Mouse (Mus musculus) kidney, adult 10 weeks (tissue): ENCODE results near the gene Nkx1-1. TPM values are rescaled to one million over a fixed set of nuclear protein-coding genes. Genes with fewer than 3 reads are reported as not detected.

Experiments used
- polyA plus RNA-seq: library from polyadenylated mRNA; stranded (reverse); fragments of 350-450 nt; fragmentation: Illumina TruSeq; extraction: RNeasy Lipid Tissue Mini Kit (QIAGEN cat#74804); gene quantifications from one replicate; pipeline ENCODE4 v1.2.3, GENCODE M21; 2014; ENCODE audit warnings: low read depth, low replicate concordance

The Nkx1-1 gene
- polyA plus RNA-seq: not detected

DNA sequence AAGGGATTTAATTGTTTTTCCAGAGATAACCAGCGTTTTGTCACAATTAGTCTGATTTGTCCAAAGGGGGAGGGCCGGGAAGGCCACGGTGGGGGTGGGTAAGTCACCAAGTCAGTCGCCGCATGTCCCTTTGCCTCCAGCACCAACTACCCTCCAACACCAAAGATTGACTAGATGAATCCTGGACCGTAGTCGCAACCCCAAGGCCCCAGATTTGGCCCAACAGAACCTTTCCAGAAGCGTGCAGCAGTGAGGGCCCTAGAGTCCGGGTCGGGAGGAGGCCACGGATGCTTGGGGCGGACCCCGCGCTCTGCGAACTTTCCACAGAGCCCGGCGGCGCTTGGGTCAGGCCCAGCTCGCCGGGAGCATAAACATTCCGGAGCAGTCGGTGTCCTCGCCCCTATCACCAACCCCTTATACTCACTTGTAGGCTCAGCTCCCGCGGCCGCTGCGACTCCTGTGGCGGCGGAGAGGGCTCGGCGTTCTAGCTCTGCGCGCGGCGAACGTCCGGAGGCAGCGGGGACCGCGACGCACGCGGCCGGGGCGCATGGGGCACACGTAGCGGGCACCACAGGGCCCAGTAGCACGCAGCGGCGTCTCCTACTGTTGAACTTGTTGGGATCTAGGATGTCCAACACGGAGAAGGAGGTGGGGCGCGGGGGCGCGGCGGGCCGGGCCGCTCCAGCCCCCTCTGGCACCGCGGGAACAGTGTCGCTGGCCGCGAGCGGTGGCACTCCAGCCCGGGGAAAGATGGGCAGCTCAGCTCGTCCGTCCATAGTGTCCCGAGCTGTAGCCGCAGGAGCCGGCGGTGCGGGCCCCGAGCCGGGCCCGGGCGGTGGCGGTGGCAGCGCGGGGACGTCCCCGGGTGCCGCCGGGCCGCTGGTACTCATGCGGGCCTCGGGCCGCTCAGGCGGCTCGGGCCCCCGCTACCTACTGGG, at the start of gene Nkx1-1:
Nkx1-1 (minus strand) TSS at position 776 of the 938 bp plus-strand sequence.

Other genes starting within 250 kb of the Nkx1-1 start
- not detected for gene Spon2, start 215.5 kb downstream of the Nkx1-1 start, polyA plus RNA-seq
- 31.2 TPM for gene Ctbp1, start 159.0 kb downstream of the Nkx1-1 start, polyA plus RNA-seq
- gene Maea, start 98.5 kb downstream of the Nkx1-1 start, polyA plus RNA-seq: 33.7 TPM
- gene Uvssa, start 55.4 kb downstream of the Nkx1-1 start, polyA plus RNA-seq: 13.1 TPM
- gene Fam53a, start 195.7 kb upstream of the Nkx1-1 start, polyA plus RNA-seq: 5.1 TPM
- 0.24 TPM for gene Gm9903, start 195.9 kb upstream of the Nkx1-1 start, polyA plus RNA-seq
- 62.6 TPM for gene Slbp, start 218.6 kb upstream of the Nkx1-1 start, polyA plus RNA-seq
- gene Tacc3, start 224.2 kb upstream of the Nkx1-1 start, polyA plus RNA-seq: 6.1 TPM
- gene Tmem129, start 224.4 kb upstream of the Nkx1-1 start, polyA plus RNA-seq: 13.8 TPM